ENCODE assay signal across 20 mouse cellular contexts in genomic region chr14:60386591-60387501, GRCm38 (mm10). TPM values are rescaled to one million over a fixed set of nuclear protein-coding genes. Genes with fewer than 3 reads are reported as not detected.
DNase-seq lines count a peak whose midpoint lies in the region; ATAC-seq and TF ChIP-seq lines count a peak whose summit lies in the region.
"Had no signal": no experiment of that assay in that cellular context is flagged by ENCODE, and none has a peak within 500 bp of the region (broad histone marks: within the 10 kb centered on the region; RNA-seq: fewer than 3 reads in every experiment).

No protein-coding gene starts in this region.

- no peak for TF ChIP-seq POLR2A in liver, adult 2 months (IDR thresholded peaks at IDR 0.05; ENCODE audit: extremely low read depth, insufficient read depth, low read length)

- H3K27ac ChIP-seq in forebrain, embryonic 14.5 days (ENCODE audit: low read depth, low read length), result no peak overlapping the region
- H3K27ac ChIP-seq in forebrain, embryonic 12.5 days, result no peak overlapping the region
- peak overlapping the region; percentile 54; the same call in 1 of the 2 replicates for H3K27ac ChIP-seq in liver, adult 2 months (replicated peaks; ENCODE audit: insufficient read depth, low read depth, low read length)
- no peak overlapping the region; the same call in 1 of the 2 replicates for H3K27ac ChIP-seq in liver, embryonic 15.5 days (replicated peaks)
- H3K27ac ChIP-seq in limb, embryonic 10.5 days, result no peak overlapping the region
- H3K27ac ChIP-seq: heart, embryonic 15.5 days had no signal

- no peak overlapping the region for H3K4me3 ChIP-seq in forebrain, embryonic 14.5 days (ENCODE audit: low read depth, low read length)
- H3K4me3 ChIP-seq in forebrain, embryonic 12.5 days (replicated peaks), result no peak overlapping the region
- no peak overlapping the region; the same call in 1 of the 2 replicates for H3K4me3 ChIP-seq in liver, adult 2 months (ENCODE audit: insufficient read depth, low read depth, low read length)
- no peak overlapping the region for H3K4me3 ChIP-seq in liver, embryonic 15.5 days (replicated peaks)
- H3K4me3 ChIP-seq in limb, embryonic 10.5 days, result no peak overlapping the region
- H3K4me3 ChIP-seq: heart, embryonic 15.5 days had no signal

- no peaks in the 10 kb centered on the region for H3K9me3 ChIP-seq in forebrain, embryonic 14.5 days (replicated peaks; ENCODE audit: control insufficient read depth, low read length)
- H3K9me3 ChIP-seq in forebrain, embryonic 12.5 days, result no peaks in the 10 kb centered on the region
- no peaks in the 10 kb centered on the region for H3K9me3 ChIP-seq in liver, embryonic 15.5 days (replicated peaks)
- no peaks in the 10 kb centered on the region for H3K9me3 ChIP-seq in limb, embryonic 10.5 days (replicated peaks)
- H3K9me3 ChIP-seq: G1E; heart, embryonic 15.5 days had no signal

- 51% methylated on average over 6 of the region's 6 CpGs for WGBS in forebrain, embryonic 14.5 days
- 71% methylated on average over 6 of the region's 6 CpGs for WGBS in forebrain, embryonic 12.5 days
- WGBS in liver, adult 2 months, result 22% methylated on average over 6 of the region's 6 CpGs
- WGBS in liver, embryonic 15.5 days (ENCODE audit: insufficient replicate concordance), result 52% methylated on average over 6 of the region's 6 CpGs
- WGBS in limb, embryonic 10.5 days, result 83% methylated on average over 6 of the region's 6 CpGs

- no peak for DNase-seq in forebrain, embryonic 14.5 days (ENCODE audit: low spot score)
- DNase-seq in liver, adult 2 months (ENCODE audit: extremely low read depth, low read depth, low spot score), result peak; percentile 94
- no peak for DNase-seq in liver
- DNase-seq in limb, embryonic 10.5 days (ENCODE audit: low spot score), result no peak
- no peak for DNase-seq in cerebellum, postnatal 25 days
- DNase-seq: adrenal gland, postnatal 10 days; cerebellum, adult 9-10 months; gastrocnemius, postnatal 10 days; kidney, postnatal 14 days; left cerebral cortex, postnatal 4 days; lung, adult 2 months; right cerebral cortex, postnatal 14 days; thymus, postnatal 14 days had no signal

- no peak for TF ChIP-seq CTCF in liver, adult 2 months (IDR thresholded peaks at IDR 0.05; ENCODE audit: low read depth, low read length)

- H3K4me1 ChIP-seq in forebrain, embryonic 14.5 days (ENCODE audit: control insufficient read depth, insufficient read depth, low read length), result peaks cover 52% of the 10 kb centered on the region
- peaks cover 50% of the 10 kb centered on the region for H3K4me1 ChIP-seq in forebrain, embryonic 12.5 days
- peaks cover 10% of the 10 kb centered on the region for H3K4me1 ChIP-seq in liver, adult 2 months (ENCODE audit: control insufficient read depth, insufficient read depth, low read length)
- peaks cover 7% of the 10 kb centered on the region; the same call in 1 of the 2 replicates for H3K4me1 ChIP-seq in liver, embryonic 15.5 days (replicated peaks)
- H3K4me1 ChIP-seq in limb, embryonic 10.5 days, result no peaks in the 10 kb centered on the region
- H3K4me1 ChIP-seq: heart, embryonic 15.5 days had no signal

- H3K79me2 ChIP-seq in liver, adult 2 months (ENCODE audit: control insufficient read depth, insufficient read depth, low read length), result no peaks in the 10 kb centered on the region

- no peaks in the 10 kb centered on the region for H3K27me3 ChIP-seq in forebrain, embryonic 14.5 days (replicated peaks; ENCODE audit: control insufficient read depth, insufficient read depth, low read length)
- no peaks in the 10 kb centered on the region for H3K27me3 ChIP-seq in forebrain, embryonic 12.5 days
- no peaks in the 10 kb centered on the region for H3K27me3 ChIP-seq in liver, adult 2 months (ENCODE audit: control insufficient read depth, insufficient read depth, low read length)
- H3K27me3 ChIP-seq in liver, embryonic 15.5 days, result no peaks in the 10 kb centered on the region
- no peaks in the 10 kb centered on the region for H3K27me3 ChIP-seq in limb, embryonic 10.5 days (ENCODE audit: low read depth, poor library complexity, severe bottlenecking)
- H3K27me3 ChIP-seq: heart, embryonic 15.5 days had no signal

- no peak for ATAC-seq in forebrain, embryonic 14.5 days
- ATAC-seq in forebrain, embryonic 12.5 days (ENCODE audit: low FRiP score), result no peak
- peak; percentile 69 for ATAC-seq in liver, embryonic 15.5 days (ENCODE audit: insufficient read depth)
- ATAC-seq: activated CD4-positive, CD25-positive, alpha-beta regulatory T cell, adult 4 months; CD4-positive, CD25-positive, alpha-beta regulatory T cell, adult 4 months had no signal

- H3K9ac ChIP-seq in forebrain, embryonic 14.5 days (ENCODE audit: low read length), result no peak overlapping the region
- no peak overlapping the region for H3K9ac ChIP-seq in forebrain, embryonic 12.5 days
- H3K9ac ChIP-seq in liver, adult 2 months (ENCODE audit: low read depth, low read length), result no peak overlapping the region
- H3K9ac ChIP-seq in liver, embryonic 15.5 days, result no peak overlapping the region
- H3K9ac ChIP-seq: heart, embryonic 15.5 days had no signal

- peaks cover 13% of the 10 kb centered on the region; the same call in 1 of the 2 replicates for H3K36me3 ChIP-seq in forebrain, embryonic 14.5 days (ENCODE audit: control insufficient read depth, insufficient read depth, low read length)
- peaks cover 11% of the 10 kb centered on the region for H3K36me3 ChIP-seq in forebrain, embryonic 12.5 days (replicated peaks)
- no peaks in the 10 kb centered on the region for H3K36me3 ChIP-seq in liver, adult 2 months (ENCODE audit: control insufficient read depth, insufficient read depth, low read length)
- H3K36me3 ChIP-seq in liver, embryonic 15.5 days (replicated peaks), result no peaks in the 10 kb centered on the region
- H3K36me3 ChIP-seq in limb, embryonic 10.5 days, result no peaks in the 10 kb centered on the region
- H3K36me3 ChIP-seq: G1E; heart, embryonic 15.5 days had no signal

- H3K4me2 ChIP-seq in forebrain, embryonic 14.5 days (ENCODE audit: low read length), result peak overlapping the region; percentile 5
- no peak overlapping the region for H3K4me2 ChIP-seq in forebrain, embryonic 12.5 days
- H3K4me2 ChIP-seq in liver, embryonic 15.5 days, result peak overlapping the region; percentile 1; the same call in 1 of the 2 replicates
- H3K4me2 ChIP-seq: heart, embryonic 15.5 days had no signal

RNA-seq across cellular contexts. Expression of gene Amer2, which starts 13.8 kb away (rescaled TPM):
- 9.4 and 16.0 TPM in 2 replicates for polyA plus RNA-seq in forebrain, embryonic 14.5 days (2014; fragmentation: Nextera tagmentation; extraction: Ambion mirVana)
- 37.5 and 38.6 TPM in 2 replicates for polyA plus RNA-seq in forebrain, embryonic 12.5 days (2016; fragmentation: Nextera tagmentation; extraction: Ambion mirVana)
- total RNA-seq in liver, adult 2 months (2014; rRNA removed), result 0.28 and 0.34 TPM in 2 replicates
- polyA plus RNA-seq in liver, adult 2 months (2012; rRNA removed), result 0.16 and 0.24 TPM in 2 replicates
- polyA plus RNA-seq in liver, embryonic 15.5 days (2015; fragmentation: Nextera tagmentation; extraction: Ambion mirVana), result 0.48 and 0.68 TPM in 2 replicates
- 3.0 and 3.4 TPM in 2 replicates for polyA plus RNA-seq in limb, embryonic 10.5 days (2016; fragmentation: Nextera tagmentation; extraction: Ambion mirVana)
- total RNA-seq: heart, adult 8-10 months had no signal
- polyA plus RNA-seq: activated CD4-positive, CD25-positive, alpha-beta regulatory T cell, adult 4 months; CD4-positive, CD25-positive, alpha-beta regulatory T cell, adult 4 months; G1E had no signal
